Comparison of ENCODE assay signal across 20 mouse cellular contexts in the genomic region with DNA sequence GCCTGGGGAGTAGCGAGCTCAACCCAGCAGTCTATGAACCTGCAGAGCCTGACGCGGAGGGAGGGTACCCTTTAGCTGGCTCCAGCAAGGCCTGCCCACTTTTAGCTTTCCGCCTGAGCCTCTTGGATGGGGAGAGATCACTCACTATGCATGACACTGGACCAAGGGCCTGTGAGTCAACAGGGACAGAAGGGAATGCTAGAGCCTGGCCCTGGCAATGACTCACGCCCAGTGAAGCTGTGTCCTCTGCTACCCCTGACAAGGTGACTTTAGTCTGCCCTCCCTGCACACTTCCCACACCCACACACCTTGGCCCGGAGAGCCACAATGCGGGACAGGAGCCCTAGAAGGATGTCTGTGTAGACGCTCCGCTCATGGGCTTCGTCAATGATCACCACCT. TPM values are rescaled to one million over a fixed set of nuclear protein-coding genes. Genes with fewer than 3 reads are reported as not detected.
A peak's percentile ranks its signal among the peaks of the same experiment; 100 is the strongest.
DNase-seq lines count a peak whose midpoint lies in the region; ATAC-seq and TF ChIP-seq lines count a peak whose summit lies in the region.
"Had no signal": no experiment of that assay in that cellular context is flagged by ENCODE, and none has a peak within 500 bp of the region (broad histone marks: within the 10 kb centered on the region; RNA-seq: fewer than 3 reads in every experiment).

No protein-coding gene starts in this region.

- 0 out of 2 replicates have a peak overlapping the region, but pooled peaks have one; percentile 24 for H3K9ac ChIP-seq in heart, embryonic 13.5 days
- H3K9ac ChIP-seq: embryonic facial prominence, embryonic 12.5 days; liver, embryonic 13.5 days; lung, embryonic 15.5 days; midbrain, embryonic 15.5 days had no signal

- no peak overlapping the region for H3K4me3 ChIP-seq in heart, embryonic 13.5 days
- H3K4me3 ChIP-seq: embryonic facial prominence, embryonic 12.5 days; left cerebral cortex, adult 2 months; limb, embryonic 10.5 days; liver, embryonic 13.5 days; lung, embryonic 15.5 days; midbrain, embryonic 15.5 days had no signal

- no peaks in the 10 kb centered on the region for H3K9me3 ChIP-seq in heart, embryonic 13.5 days
- H3K9me3 ChIP-seq: embryonic facial prominence, embryonic 12.5 days; G1E; limb, embryonic 10.5 days; liver, embryonic 13.5 days; lung, embryonic 15.5 days; midbrain, embryonic 15.5 days had no signal

- no peaks in the 10 kb centered on the region for H3K27me3 ChIP-seq in Patski
- no peaks in the 10 kb centered on the region for H3K27me3 ChIP-seq in heart, embryonic 13.5 days (replicated peaks)
- H3K27me3 ChIP-seq: embryonic facial prominence, embryonic 12.5 days; liver, embryonic 13.5 days; lung, embryonic 15.5 days; midbrain, embryonic 15.5 days had no signal

- CTCF ChIA-PET in Patski (lab: Charles Lee) = interaction anchor here (0.8 to 4.6 kb wide), 7 partner anchors 13 to 62 kb away, joined by 3 to 44 read pairs (median 4); no protein-coding TSS in a partner anchor

- H3K36me3 ChIP-seq in heart, embryonic 13.5 days = peaks cover 100% of the 10 kb centered on the region

- H3K4me1 ChIP-seq in heart, embryonic 13.5 days = peaks cover 9% of the 10 kb centered on the region; the same call in 1 of the 2 replicates
- H3K4me1 ChIP-seq: embryonic facial prominence, embryonic 12.5 days; limb, embryonic 10.5 days; lung, embryonic 15.5 days; midbrain, embryonic 15.5 days had no signal

- WGBS in heart, embryonic 13.5 days = 78% methylated on average over 10 of the region's 10 CpGs

- no peak overlapping the region for H3K4me2 ChIP-seq in heart, embryonic 13.5 days
- H3K4me2 ChIP-seq: embryonic facial prominence, embryonic 12.5 days; liver, embryonic 13.5 days; lung, embryonic 15.5 days; midbrain, embryonic 15.5 days had no signal

- DNase-seq in adrenal gland, adult 2 months = peak; percentile 75
- DNase-seq in adrenal gland, postnatal 4 days (ENCODE audit: low spot score in 2 of 2) = no peak
- DNase-seq in 3134 (ENCODE audit: extremely low read depth, insufficient read length, low spot score) = peak; percentile 82
- DNase-seq in Patski (ENCODE audit: low read depth, low spot score) = peak; percentile 87
- DNase-seq in kidney, postnatal 25 days = no peak
- no peak for DNase-seq in gastrocnemius, adult 8-10 months (ENCODE audit: low spot score in 2 of 2)
- no peak for DNase-seq in frontal cortex, postnatal 10 days (ENCODE audit: low spot score in 2 of 2)
- DNase-seq: cerebellum, adult 18-20 months; gastrocnemius, postnatal 25 days; kidney, adult 2 months; kidney, postnatal 14 days; liver, embryonic 13.5 days; right cerebral cortex, postnatal 4 days had no signal

- ATAC-seq in Patski = peak; percentile 89
- peak; percentile 57; the same call in 1 of the 2 replicates for ATAC-seq in heart, embryonic 13.5 days (ENCODE audit: extremely low read depth, insufficient number of reproducible peaks, low FRiP score, low TSS enrichment)
- ATAC-seq: midbrain, embryonic 15.5 days had no signal

- peak overlapping the region; percentile 67 for H3K27ac ChIP-seq in heart, embryonic 13.5 days (replicated peaks)
- H3K27ac ChIP-seq: embryonic facial prominence, embryonic 12.5 days; left cerebral cortex, adult 2 months; limb, embryonic 10.5 days; liver, embryonic 13.5 days; lung, embryonic 15.5 days; midbrain, embryonic 15.5 days had no signal

- in situ Hi-C loops in Patski (cut with MboI; ENCODE audit: low pct_unique_long_range_greater_than_20kb) = no loop called here

- POLR2A ChIA-PET in Patski (lab: Charles Lee) = interaction anchor here (0.7 to 2.8 kb wide), 9 partner anchors 10 to 50 kb away, joined by 3 to 13 read pairs (median 4); a partner anchor contains a TSS

- TF ChIP-seq CTCF in Patski (IDR thresholded peaks at IDR 0.05) = no peak

RNA-seq across cellular contexts. Expression of a gene that starts 7.6 kb away (rescaled TPM):
- 10 to 100 TPM; 19.2 to 19.6 TPM for total RNA-seq in adrenal gland, adult 2 months (2021)
- 26.0 and 53.9 TPM in 2 replicates for polyA plus RNA-seq in adrenal gland, adult 2 months (2012; rRNA removed)
- 10 to 100 TPM; 14.0 to 16.0 TPM for total RNA-seq in adrenal gland, postnatal 4 days (2021)
- 42.0 TPM for polyA plus RNA-seq in Patski (2021)
- 8.5 and 9.8 TPM in 2 replicates for polyA plus RNA-seq in heart, embryonic 13.5 days (2015; fragmentation: Nextera tagmentation; extraction: Ambion mirVana)
- total RNA-seq in gastrocnemius, adult 8-10 months (2022) = 1 to 10 TPM; 4.4 to 5.1 (median 4.8) TPM

RNA-seq across cellular contexts. Expression of a gene that starts 15.0 kb away (rescaled TPM):
- 10 to 100 TPM; 25.3 to 28.7 TPM for total RNA-seq in adrenal gland, adult 2 months (2021)
- 11.0 and 22.1 TPM in 2 replicates for polyA plus RNA-seq in adrenal gland, adult 2 months (2012; rRNA removed)
- 10 to 100 TPM; 34.2 to 37.0 TPM for total RNA-seq in adrenal gland, postnatal 4 days (2021)
- polyA plus RNA-seq in Patski (2021) = 83.7 TPM
- 35.8 and 42.0 TPM in 2 replicates for polyA plus RNA-seq in heart, embryonic 13.5 days (2015; fragmentation: Nextera tagmentation; extraction: Ambion mirVana)
- 1 to 10 TPM; 3.0 to 4.6 (median 4.1) TPM for total RNA-seq in gastrocnemius, adult 8-10 months (2022)

RNA-seq across cellular contexts. Expression of a gene that starts 36.3 kb away (rescaled TPM):
- 1,000 to 10,000 TPM; 1,333 to 2,925 TPM for total RNA-seq in adrenal gland, adult 2 months (2021)
- 634 and 889 TPM in 2 replicates for polyA plus RNA-seq in adrenal gland, adult 2 months (2012; rRNA removed)
- 1,000 to 10,000 TPM; 1,138 to 1,334 TPM for total RNA-seq in adrenal gland, postnatal 4 days (2021)
- polyA plus RNA-seq in Patski (2021) = 1,637 TPM
- 819 and 833 TPM in 2 replicates for polyA plus RNA-seq in heart, embryonic 13.5 days (2015; fragmentation: Nextera tagmentation; extraction: Ambion mirVana)
- total RNA-seq in gastrocnemius, adult 8-10 months (2022) = 1,000 to 10,000 TPM; 1,167 to 1,677 (median 1,560) TPM

RNA-seq across cellular contexts. Expression of a gene that starts 37.2 kb away (rescaled TPM):
- total RNA-seq in adrenal gland, adult 2 months (2021) = under 1 TPM; 0.23 to 0.24 TPM
- 0.26 and 0.50 TPM in 2 replicates for polyA plus RNA-seq in adrenal gland, adult 2 months (2012; rRNA removed)
- under 1 TPM in 1 of 2 experiments, not detected in 1; 0.25 TPM for total RNA-seq in adrenal gland, postnatal 4 days (2021)
- 4.1 TPM for polyA plus RNA-seq in Patski (2021)
- 0.68 and 0.70 TPM in 2 replicates for polyA plus RNA-seq in heart, embryonic 13.5 days (2015; fragmentation: Nextera tagmentation; extraction: Ambion mirVana)
- total RNA-seq in gastrocnemius, adult 8-10 months (2022) = under 1 TPM in 2 of 4 experiments, not detected in 2; 0.31 to 0.34 TPM
- total RNA-seq: G1E; gastrocnemius, postnatal 25 days had no signal

RNA-seq across cellular contexts. Expression of a gene that starts 49.3 kb away (rescaled TPM):
- 100 to 1,000 TPM in 1 of 2 experiments, 10 to 100 TPM in 1; 89.4 to 106 TPM for total RNA-seq in adrenal gland, adult 2 months (2021)
- polyA plus RNA-seq in adrenal gland, adult 2 months (2012; rRNA removed) = 199 and 221 TPM in 2 replicates
- total RNA-seq in adrenal gland, postnatal 4 days (2021) = 10 to 100 TPM; 12.8 to 18.9 TPM
- 49.4 TPM for polyA plus RNA-seq in Patski (2021)
- polyA plus RNA-seq in heart, embryonic 13.5 days (2015; fragmentation: Nextera tagmentation; extraction: Ambion mirVana) = 13.0 and 15.3 TPM in 2 replicates
- 1 to 10 TPM; 1.9 to 5.4 (median 4.8) TPM for total RNA-seq in gastrocnemius, adult 8-10 months (2022)

Comparison
In these comparisons a context has a peak if more than half of its experiments do, and no peak if none do; other contexts are left out.
1. DNase-seq: peak in adrenal gland, adult 2 months (single experiment), 3134 (single experiment) and Patski (single experiment); none in adrenal gland, postnatal 4 days (0 of 2), kidney, postnatal 25 days (0 of 2), gastrocnemius, adult 8-10 months (0 of 2) and frontal cortex, postnatal 10 days (0 of 2).
2. RNA of a gene that starts 15.0 kb away (total RNA-seq): 34.2 to 37.0 TPM in adrenal gland, postnatal 4 days and 25.3 to 28.7 TPM in adrenal gland, adult 2 months; 3.0 to 4.6 TPM in gastrocnemius, adult 8-10 months; every median in the first group is over 4 times any median in the second.